Mouse (Mus musculus): ENCODE measurements at regions not wholly inside any gene's neighbourhood (a gene's known extent, or its start where the extent isn't known, plus 50 kb on each side); places are given as distances from the start of the nearest gene placed in this dataset.
A peak's percentile ranks its signal among the peaks of the same experiment; 100 is the strongest.

GRCm38 (mm10) chr12:17481687-17482086 is 62.9 kb upstream of the Odc1 start:
- Histone ChIP-seq H3K9ac (no peak overlapping the region), H3K27me3 (no peaks in the 10 kb centered on the region), H3K4me1 (replicated peaks) (peaks cover 2% of the 10 kb centered on the region; the same call in 1 of the 2 replicates), H3K9me3 (no peaks in the 10 kb centered on the region), H3K4me2 (no peak overlapping the region), H3K4me3 (no peak overlapping the region), H3K27ac (no peak overlapping the region), H3K36me3 (no peaks in the 10 kb centered on the region)
- ATAC-seq (ENCODE audit: low FRiP score) = no peak
- 92% methylated on average over 9 of the region's 9 CpGs for WGBS

DNA sequence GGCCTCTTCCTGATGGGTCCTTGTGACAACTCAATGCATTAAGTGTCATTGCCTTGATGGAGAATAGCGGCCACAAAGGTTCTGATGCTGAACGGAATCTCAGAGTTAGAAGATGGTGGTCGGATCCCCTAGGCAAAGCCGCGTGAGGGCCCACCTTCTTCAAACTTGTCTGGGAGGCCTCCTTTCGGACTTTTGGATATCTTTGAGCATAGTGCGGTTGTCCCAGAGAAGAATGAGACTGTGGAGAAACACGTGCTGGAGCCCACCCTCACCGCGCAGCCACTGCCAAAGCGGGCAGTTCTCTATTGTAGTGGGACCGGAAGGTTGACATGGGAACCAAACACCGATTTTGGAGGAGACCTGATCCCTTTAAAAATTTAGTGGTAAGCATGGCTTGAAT is 62.4 kb upstream of the Odc1 start:
- H3K36me3 ChIP-seq = no peaks in the 10 kb centered on the region
- H3K27me3 ChIP-seq = no peaks in the 10 kb centered on the region
- H3K4me1 ChIP-seq (replicated peaks) = peaks cover 7% of the 10 kb centered on the region; the same call in 1 of the 2 replicates
- H3K4me2 ChIP-seq = no peak overlapping the region
- no peak overlapping the region for H3K9ac ChIP-seq
- ATAC-seq (ENCODE audit: low FRiP score) = no peak
- H3K27ac ChIP-seq = no peak overlapping the region
- H3K4me3 ChIP-seq = no peak overlapping the region
- 96% methylated on average over 13 of the region's 13 CpGs for WGBS
- H3K9me3 ChIP-seq = no peaks in the 10 kb centered on the region

DNA sequence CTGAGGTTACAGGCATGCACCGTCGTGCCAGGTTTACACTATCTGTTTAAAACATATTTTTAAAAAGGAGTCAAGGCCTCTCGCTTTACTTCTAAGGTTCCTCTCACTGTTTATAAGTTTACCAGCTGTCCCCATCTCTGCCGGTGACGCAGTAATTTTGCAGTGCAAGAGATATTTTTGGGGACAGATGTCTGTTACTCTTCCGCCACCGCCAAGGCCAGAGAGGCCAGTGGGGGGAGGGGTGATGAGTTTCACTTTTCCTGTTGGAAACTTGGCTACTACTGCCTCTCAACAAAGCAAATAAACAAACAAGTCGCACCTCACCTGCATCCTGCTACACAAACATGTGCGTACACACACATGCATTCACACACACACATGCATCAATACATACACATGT is 60.1 kb upstream of the Odc1 start:
- WGBS = 84% methylated on average over 9 of the region's 9 CpGs
- H3K27me3 ChIP-seq = no peaks in the 10 kb centered on the region
- H3K9ac ChIP-seq = no peak overlapping the region
- ATAC-seq (ENCODE audit: low FRiP score) = no peak
- H3K36me3 ChIP-seq = no peaks in the 10 kb centered on the region
- H3K9me3 ChIP-seq = no peaks in the 10 kb centered on the region
- peaks cover 8% of the 10 kb centered on the region; the same call in 1 of the 2 replicates for H3K4me1 ChIP-seq (replicated peaks)
- H3K4me3 ChIP-seq = no peak overlapping the region
- H3K4me2 ChIP-seq = no peak overlapping the region
- H3K27ac ChIP-seq = no peak overlapping the region

GRCm38 (mm10) chr12:17486062-17486770 is 58.4 kb upstream of the Odc1 start:
- H3K27ac ChIP-seq = no peak overlapping the region
- ATAC-seq (ENCODE audit: low FRiP score) = no peak
- H3K27me3 ChIP-seq = no peaks in the 10 kb centered on the region
- no peaks in the 10 kb centered on the region for H3K9me3 ChIP-seq
- H3K4me3 ChIP-seq = no peak overlapping the region
- H3K4me2 ChIP-seq = no peak overlapping the region
- H3K4me1 ChIP-seq (replicated peaks) = peaks cover 8% of the 10 kb centered on the region; the same call in 1 of the 2 replicates
- 22% methylated on average over 9 of the region's 9 CpGs for WGBS
- H3K9ac ChIP-seq = no peak overlapping the region
- no peaks in the 10 kb centered on the region for H3K36me3 ChIP-seq

GRCm38 (mm10) chr12:17487336-17487735 is 57.3 kb upstream of the Odc1 start:
- Histone ChIP-seq H3K4me2 (no peak overlapping the region), H3K27ac (peak overlapping the region; percentile 35; the same call in 1 of the 2 replicates), H3K27me3 (no peaks in the 10 kb centered on the region), H3K4me3 (no peak overlapping the region), H3K9ac (no peak overlapping the region), H3K36me3 (no peaks in the 10 kb centered on the region), H3K9me3 (no peaks in the 10 kb centered on the region), H3K4me1 (replicated peaks) (peaks cover 8% of the 10 kb centered on the region; the same call in 1 of the 2 replicates)
- 15% methylated on average over 1 of the region's 1 CpGs for WGBS
- ATAC-seq (ENCODE audit: low FRiP score) = no peak

- Histone ChIP-seq H3K27ac (no peak overlapping the region), H3K4me3 (no peak overlapping the region), H3K9me3 (no peaks in the 10 kb centered on the region), H3K27me3 (no peaks in the 10 kb centered on the region), H3K9ac (no peak overlapping the region), H3K4me2 (no peak overlapping the region), H3K4me1 (replicated peaks) (peaks cover 8% of the 10 kb centered on the region; the same call in 1 of the 2 replicates), H3K36me3 (no peaks in the 10 kb centered on the region)
- 82% methylated on average over 1 of the region's 1 CpGs for WGBS
- no peak for ATAC-seq (ENCODE audit: low FRiP score)
These were observed 56.4 kb upstream of the Odc1 start for GRCm38 (mm10) chr12:17488203-17488602.

- H3K9ac ChIP-seq = no peak overlapping the region
- H3K27me3 ChIP-seq = no peaks in the 10 kb centered on the region
- H3K9me3 ChIP-seq = no peaks in the 10 kb centered on the region
- H3K36me3 ChIP-seq = no peaks in the 10 kb centered on the region
- WGBS = 91% methylated on average over 3 of the region's 3 CpGs
- H3K4me2 ChIP-seq = no peak overlapping the region
- H3K4me1 ChIP-seq (replicated peaks) = peaks cover 8% of the 10 kb centered on the region; the same call in 1 of the 2 replicates
- H3K27ac ChIP-seq = no peak overlapping the region
- no peak for ATAC-seq (ENCODE audit: low FRiP score)
- H3K4me3 ChIP-seq = no peak overlapping the region
These were observed 54.6 kb upstream of the Odc1 start for GRCm38 (mm10) chr12:17489971-17490370.

DNA sequence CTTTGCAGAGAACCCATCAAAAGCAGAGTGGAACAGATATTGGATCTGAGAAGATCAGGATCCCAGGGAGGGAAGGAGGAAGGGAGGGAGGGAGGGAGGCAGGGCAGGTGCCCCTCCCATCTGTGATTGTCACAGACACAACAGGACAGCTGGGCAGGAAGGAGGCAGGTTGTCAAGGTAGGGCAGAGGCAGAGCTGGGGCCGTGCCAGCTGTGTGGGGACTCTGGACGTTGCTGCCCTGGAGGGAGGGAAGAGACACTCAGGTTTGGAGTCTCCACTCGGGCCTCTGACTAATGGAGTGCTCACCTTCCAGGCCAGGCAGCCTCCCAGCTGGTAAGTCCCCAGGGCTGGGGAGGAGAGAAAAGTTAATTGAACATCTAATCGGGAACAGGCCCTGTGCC is 52.0 kb upstream of the Odc1 start:
- Histone ChIP-seq H3K4me1 (replicated peaks) (peaks cover 9% of the 10 kb centered on the region), H3K36me3 (no peaks in the 10 kb centered on the region), H3K27ac (no peak overlapping the region), H3K9me3 (no peaks in the 10 kb centered on the region), H3K27me3 (no peaks in the 10 kb centered on the region), H3K4me3 (no peak overlapping the region), H3K9ac (no peak overlapping the region), H3K4me2 (no peak overlapping the region)
- 71% methylated on average over 4 of the region's 4 CpGs for WGBS
- ATAC-seq (ENCODE audit: low FRiP score) = no peak

- no peak overlapping the region for H3K4me3 ChIP-seq
- H3K9ac ChIP-seq = no peak overlapping the region
- WGBS = 85% methylated on average over 7 of the region's 7 CpGs
- H3K36me3 ChIP-seq = no peaks in the 10 kb centered on the region
- peaks cover 9% of the 10 kb centered on the region for H3K4me1 ChIP-seq (replicated peaks)
- no peaks in the 10 kb centered on the region for H3K9me3 ChIP-seq
- H3K27me3 ChIP-seq = no peaks in the 10 kb centered on the region
- no peak for ATAC-seq (ENCODE audit: low FRiP score)
- H3K27ac ChIP-seq = no peak overlapping the region
- no peak overlapping the region for H3K4me2 ChIP-seq
These were observed 51.5 kb upstream of the Odc1 start for GRCm38 (mm10) chr12:17493053-17493452.

DNA sequence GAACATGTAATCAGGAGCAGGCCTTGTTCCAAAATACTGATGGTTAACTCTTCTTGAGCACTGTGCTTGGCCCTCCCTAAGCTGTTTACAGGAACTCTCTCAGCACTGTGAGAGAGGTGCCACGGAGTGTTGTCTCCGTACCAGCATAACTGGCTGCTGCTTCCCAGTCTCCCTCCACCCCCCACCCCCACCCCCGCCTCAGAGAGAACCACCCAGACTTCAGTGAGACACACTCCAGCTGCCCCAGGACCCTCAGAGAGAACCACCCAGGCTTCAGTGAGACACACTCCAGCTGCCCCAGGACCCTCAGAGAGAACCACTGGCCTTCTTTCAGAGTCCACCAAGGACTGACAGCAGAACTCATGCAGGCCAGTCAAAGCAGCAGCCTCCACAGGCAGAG is 50.8 kb upstream of the Odc1 start:
- no peaks in the 10 kb centered on the region for H3K36me3 ChIP-seq
- H3K4me3 ChIP-seq = no peak overlapping the region
- peaks cover 9% of the 10 kb centered on the region for H3K4me1 ChIP-seq (replicated peaks)
- no peak overlapping the region for H3K4me2 ChIP-seq
- 90% methylated on average over 3 of the region's 3 CpGs for WGBS
- H3K27me3 ChIP-seq = no peaks in the 10 kb centered on the region
- H3K27ac ChIP-seq = no peak overlapping the region
- no peaks in the 10 kb centered on the region for H3K9me3 ChIP-seq
- ATAC-seq (ENCODE audit: low FRiP score) = no peak
- H3K9ac ChIP-seq = no peak overlapping the region

Measured in hindbrain, embryonic 13.5 days (tissue).